Mouse (Mus musculus) thymus, postnatal 14 days (tissue): ENCODE results near the gene Slc7a1.

ENCODE experiments used
- DNase-seq: peaks from one replicate; pipeline ENCODE4 v3.0.0; 2021

Gene Slc7a1

GRCm38 (mm10) chr5:148389007-148389970 lies 10.4 kb downstream of the Slc7a1 start:
- no peak for DNase-seq

DNA sequence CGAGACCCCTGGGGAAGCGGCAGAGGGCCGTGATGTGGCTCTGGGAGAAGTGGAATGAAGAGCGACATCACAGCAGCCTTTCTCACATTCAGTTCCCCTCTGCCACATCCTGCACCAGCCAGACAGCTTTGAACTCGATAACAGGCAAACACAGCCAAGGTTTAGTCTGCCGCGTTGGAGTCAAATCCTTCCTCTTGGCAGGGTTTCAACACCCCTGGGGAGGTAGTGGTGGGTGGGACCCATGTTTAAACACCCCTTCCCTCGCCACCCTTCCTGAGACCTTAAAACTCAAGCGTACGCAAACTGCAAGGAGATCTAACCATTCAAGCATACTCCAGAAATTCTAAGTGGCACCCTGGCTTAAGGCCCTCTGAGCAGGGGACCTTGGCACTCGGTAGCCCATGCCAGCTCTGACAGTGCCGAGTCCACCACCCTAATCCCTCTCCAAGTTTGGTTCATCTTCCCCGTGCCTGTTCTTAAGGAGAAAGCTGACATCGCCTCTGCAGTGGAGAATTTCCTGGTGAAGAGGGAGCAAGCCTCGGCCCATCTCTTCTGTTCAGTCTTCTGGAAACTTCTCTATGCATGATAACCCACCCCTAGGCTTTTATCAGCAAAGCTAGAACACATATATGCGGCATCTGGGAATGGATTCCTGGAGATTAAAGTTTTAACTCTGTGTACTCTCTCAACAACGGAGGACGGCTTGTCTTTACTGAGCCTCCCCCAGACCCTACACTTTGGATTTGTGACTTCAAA lies 11.3 kb downstream of the Slc7a1 start:
- DNase-seq: peak; percentile 49

DNA sequence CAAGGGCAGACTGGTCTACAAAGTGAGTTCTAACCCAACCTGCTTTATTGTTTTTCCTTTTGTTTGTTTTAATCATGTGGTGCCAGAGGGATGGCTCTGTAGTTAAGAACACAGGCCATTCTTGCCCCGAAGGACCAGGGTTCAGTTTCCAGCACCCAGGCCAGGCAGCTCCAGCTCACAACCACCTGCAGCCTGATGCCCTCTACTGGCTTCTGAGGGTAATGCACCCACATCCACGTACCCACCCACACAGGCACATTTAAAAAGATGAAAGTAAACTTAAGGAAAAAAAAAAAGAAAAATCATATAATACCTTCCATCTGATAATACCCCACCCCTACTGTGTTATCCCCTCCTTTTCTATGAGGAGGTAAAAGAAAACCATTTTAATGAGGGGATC lies 11.9 kb downstream of the Slc7a1 start:
- DNase-seq: peak; percentile 38

GRCm38 (mm10) chr5:148386471-148386870 lies 13.2 kb downstream of the Slc7a1 start:
- DNase-seq: peak; percentile 31

DNA sequence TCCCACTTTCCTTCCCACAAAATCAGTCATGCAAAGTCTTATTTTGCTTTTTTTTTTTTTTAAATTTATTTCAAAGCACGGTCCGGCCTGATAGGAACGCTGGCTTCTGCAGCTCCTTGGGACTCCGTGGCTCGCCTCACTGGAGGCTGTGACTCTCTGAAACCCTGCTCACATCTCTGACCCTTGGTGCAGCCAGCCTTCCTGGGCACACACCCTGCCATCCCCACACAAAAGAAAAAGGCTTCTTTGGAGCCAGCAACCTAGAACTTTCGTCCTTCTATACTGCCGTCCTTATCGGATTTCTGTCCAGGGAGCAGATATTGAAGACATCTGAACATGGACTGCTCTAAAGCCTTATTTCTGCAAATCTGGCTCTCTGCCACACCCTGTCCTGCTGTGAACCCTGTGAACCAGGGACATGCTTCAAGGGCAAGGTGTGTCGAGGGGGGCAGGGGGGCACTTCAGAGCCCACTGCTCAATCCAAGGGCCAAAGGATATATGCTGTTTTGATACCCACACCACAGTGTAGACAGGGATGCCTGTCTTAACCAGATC lies 15.1 kb downstream of the Slc7a1 start:
- DNase-seq: no peak

DNA sequence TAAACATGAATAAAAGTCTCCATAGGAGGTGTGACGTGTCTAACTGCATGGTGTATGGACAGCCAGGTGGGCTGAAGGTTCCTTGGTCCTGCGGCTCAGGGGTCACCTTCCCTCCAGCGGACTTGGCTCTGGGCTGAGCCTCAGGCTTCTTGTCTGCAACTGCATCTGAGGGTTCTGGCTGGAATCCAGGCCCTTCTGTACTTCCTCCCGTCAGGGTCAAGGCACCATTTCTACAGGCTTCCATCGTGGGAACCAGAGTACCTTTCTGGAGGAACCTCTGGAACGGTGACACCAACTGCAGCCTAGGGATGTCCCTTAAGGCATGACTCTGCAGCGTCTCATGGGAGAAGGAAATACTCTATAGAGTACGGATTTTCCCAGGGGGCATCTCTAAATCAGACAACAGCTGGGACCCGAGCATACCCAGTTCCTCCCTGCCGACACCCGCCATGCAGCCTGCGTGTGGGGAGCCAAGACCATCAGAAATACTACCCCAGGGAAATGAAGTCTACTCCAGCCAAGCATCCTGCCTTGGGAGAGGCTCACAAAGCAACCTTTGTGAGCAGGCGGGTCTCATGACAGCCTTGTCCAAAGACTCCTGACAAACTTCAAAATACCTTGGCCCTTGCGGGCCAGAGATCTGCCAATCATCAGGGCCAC lies 15.7 kb downstream of the Slc7a1 start:
- DNase-seq: no peak

DNA sequence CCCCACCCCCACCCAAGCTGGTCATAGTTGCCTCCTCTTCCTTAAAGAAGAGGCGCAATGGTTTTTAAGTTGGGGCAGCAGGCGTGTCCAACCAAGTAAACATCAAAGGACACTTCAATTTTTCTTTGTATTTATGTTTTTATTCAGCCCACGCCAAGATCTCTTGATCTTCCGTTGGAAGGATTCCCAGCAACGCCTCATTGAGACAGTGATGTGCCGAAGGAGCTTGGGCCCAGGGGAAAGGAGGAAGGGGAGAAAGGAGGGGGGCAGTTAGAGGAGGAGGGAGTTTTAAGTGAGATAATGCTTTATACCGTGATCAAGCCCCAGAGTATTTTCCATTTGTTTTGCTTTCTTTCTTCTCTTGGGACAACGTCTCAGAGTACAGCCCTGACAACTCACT lies 18.6 kb downstream of the Slc7a1 start:
- DNase-seq: no peak

GRCm38 (mm10) chr5:148380246-148380504 lies 19.5 kb downstream of the Slc7a1 start:
- DNase-seq: no peak

GRCm38 (mm10) chr5:148379455-148380245 lies 20.1 kb downstream of the Slc7a1 start:
- peak; percentile 75 for DNase-seq

DNA sequence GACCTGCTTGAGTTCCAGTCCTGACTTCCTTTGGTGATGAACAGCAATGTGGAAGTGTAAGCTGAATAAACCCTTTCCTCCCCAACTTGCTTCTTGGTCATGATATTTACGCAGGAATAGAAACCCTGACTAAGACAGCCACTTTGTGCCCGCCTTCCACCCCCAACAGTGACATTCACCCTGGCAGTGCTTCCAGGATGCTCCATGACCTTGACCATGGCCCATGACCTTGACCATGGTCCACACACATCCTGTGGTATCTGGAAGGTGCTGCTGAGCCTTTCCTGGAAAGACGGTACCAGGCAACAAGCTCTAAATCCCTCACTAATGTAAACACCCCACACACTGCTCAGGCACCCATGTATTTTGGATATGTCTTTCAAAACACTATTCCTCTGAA lies 21.0 kb downstream of the Slc7a1 start:
- DNase-seq: no peak

GRCm38 (mm10) chr5:148378232-148378508 lies 21.5 kb downstream of the Slc7a1 start:
- DNase-seq: no peak

GRCm38 (mm10) chr5:148377439-148378231 lies 22.1 kb downstream of the Slc7a1 start:
- DNase-seq: peak; percentile 27

DNA sequence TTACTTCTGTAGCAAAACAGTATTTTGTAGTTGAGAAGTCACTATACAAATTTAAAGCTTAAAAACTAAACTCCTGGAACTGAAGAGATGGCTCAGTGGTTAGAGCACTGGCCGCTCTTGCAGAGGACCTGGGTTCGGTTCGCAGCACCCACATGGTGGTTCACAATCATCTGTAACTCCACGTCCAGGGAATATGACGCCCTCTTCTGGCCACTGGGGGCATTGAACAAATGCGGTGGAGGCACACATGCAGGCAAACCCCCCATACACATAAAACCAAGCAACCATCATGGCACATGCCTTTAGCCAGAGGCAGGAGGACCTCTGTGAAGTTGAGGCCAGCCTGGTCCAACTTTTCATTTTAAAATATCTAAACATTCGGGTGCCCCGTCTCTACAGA lies 23.3 kb downstream of the Slc7a1 start:
- DNase-seq: no peak

DNA sequence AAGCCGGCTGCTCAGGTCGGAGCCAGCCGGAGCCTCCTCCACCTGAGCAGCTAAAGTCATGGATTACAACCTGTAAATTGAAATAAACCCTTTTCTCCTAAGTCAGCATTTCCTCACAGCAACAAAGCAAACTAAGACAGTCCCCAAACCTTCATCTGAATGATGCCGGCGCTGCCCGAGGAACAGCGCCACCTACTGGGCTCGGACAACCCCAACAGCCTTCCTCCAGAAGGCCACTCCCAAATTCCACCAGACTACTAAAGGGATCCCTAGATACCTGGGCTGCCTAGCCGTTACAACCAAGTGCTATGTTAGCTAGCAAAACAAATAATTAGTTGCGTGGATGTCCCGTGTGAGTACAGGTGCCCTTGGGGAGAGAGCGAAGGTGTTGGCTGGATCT lies 24.2 kb downstream of the Slc7a1 start:
- DNase-seq: no peak

GRCm38 (mm10) chr5:148373092-148373685 lies 26.5 kb downstream of the Slc7a1 start:
- no peak for DNase-seq

DNA sequence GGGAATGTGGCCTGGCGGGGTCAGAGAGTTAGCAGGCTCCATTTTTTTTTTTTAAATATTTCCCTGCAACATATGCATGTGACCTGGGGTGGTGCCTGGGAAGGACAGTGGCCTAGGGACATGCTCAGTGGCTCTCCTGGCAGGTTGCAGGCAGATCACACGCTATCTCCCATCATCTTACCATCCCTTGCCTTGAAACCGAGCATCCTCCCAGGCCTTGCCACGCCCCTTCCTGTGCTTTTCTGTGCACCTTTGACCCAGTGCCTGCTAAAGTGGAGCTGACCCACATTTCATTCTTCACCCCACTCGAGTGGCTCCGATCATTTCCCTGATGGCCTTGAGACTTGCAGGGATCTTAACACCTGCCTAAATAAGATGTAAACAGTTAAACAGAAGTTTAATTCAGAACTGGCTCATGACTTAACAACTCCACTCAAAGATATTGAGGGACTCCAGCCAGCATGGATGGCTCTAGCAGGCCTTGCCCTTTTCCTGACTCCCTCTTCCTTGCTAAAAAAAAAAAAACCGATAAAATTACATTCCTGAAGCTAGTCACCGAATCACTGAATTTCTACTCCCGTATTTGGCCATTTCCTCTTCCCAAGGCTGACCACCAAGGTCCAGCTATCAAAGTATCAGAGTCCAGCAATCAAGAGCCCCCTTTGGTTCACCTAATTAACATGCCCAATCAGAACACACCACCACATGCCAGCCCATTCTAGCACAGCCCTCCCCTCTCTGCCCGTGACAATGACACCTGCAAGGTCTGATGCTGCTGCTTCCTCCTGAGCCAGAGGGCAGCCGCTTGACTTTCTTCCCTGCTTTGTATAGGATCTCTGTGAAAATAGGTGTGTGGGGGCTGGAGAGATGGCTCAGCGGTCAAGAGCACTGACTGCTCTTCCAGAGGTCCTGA lies 27.4 kb downstream of the Slc7a1 start:
- no peak for DNase-seq

GRCm38 (mm10) chr5:148371375-148371774 lies 28.3 kb downstream of the Slc7a1 start:
- DNase-seq: no peak

DNA sequence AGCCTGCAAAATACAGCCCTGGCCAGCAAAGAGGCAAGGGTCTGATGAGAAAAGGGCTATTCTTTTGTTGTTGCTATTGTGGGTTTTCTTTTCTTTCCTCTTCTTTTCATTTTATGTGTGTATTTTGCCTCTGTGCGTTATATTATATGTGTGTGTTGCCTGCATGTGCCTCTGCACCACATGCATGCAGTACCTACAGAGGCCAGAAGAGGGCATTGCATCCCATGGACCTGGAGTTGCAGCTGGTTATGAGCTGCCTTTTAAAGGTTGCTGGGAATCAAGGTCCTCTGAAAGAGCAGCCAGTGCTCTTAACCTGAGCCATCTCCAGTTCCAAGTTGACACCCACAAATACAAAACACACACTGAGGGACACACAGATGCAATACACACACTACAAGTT lies 29.1 kb downstream of the Slc7a1 start:
- peak; percentile 61 for DNase-seq

GRCm38 (mm10) chr5:148369178-148369577 lies 30.5 kb downstream of the Slc7a1 start:
- DNase-seq: no peak

- DNase-seq: no peak
Observed at GRCm38 (mm10) chr5:148367816-148368215, 31.9 kb downstream of the Slc7a1 start.
